Comparison of ENCODE assay signal across 13 mouse cellular contexts in the genomic region with DNA sequence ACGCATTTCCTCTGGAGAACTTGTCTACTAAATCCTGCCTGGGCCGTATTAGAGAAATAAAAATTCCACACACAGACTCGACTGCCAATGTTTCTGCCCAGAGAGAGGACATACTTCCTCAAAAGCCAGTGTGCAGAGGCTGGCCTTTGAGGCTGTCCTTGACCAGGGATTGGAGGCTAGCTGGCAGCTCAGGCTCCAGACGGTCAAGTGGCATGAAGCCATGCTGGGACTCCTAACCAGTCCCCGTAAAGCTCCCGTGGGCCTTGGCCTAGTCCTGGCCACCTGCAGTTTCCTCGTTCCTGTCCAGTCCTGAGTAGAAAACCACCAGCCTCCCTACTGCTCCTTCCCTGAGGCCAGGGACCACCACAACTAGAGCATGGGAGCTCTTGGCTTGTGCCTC.
DNase-seq lines count a peak whose midpoint lies in the region; ATAC-seq and TF ChIP-seq lines count a peak whose summit lies in the region.
"Had no signal": no experiment of that assay in that cellular context is flagged by ENCODE, and none has a peak within 500 bp of the region (broad histone marks: within the 10 kb centered on the region; RNA-seq: fewer than 3 reads in every experiment).

No protein-coding gene starts in this region.

- H3K4me3 ChIP-seq in midbrain, embryonic 16.5 days (ENCODE audit: low read depth, low read length): no peak overlapping the region
- no peak overlapping the region for H3K4me3 ChIP-seq in midbrain, embryonic 15.5 days
- H3K4me3 ChIP-seq in forebrain, postnatal 0 days (ENCODE audit: low read depth, low read length): no peak overlapping the region
- H3K4me3 ChIP-seq: embryonic facial prominence, embryonic 15.5 days; midbrain, embryonic 12.5 days had no signal

- 70% methylated on average over 7 of the region's 7 CpGs for WGBS in midbrain, embryonic 16.5 days
- 66% methylated on average over 7 of the region's 7 CpGs for WGBS in midbrain, embryonic 15.5 days
- WGBS in forebrain, postnatal 0 days: 65% methylated on average over 7 of the region's 7 CpGs

- H3K36me3 ChIP-seq in midbrain, embryonic 16.5 days (ENCODE audit: control insufficient read depth, insufficient read depth, low read length): no peaks in the 10 kb centered on the region
- H3K36me3 ChIP-seq in midbrain, embryonic 15.5 days (replicated peaks): no peaks in the 10 kb centered on the region
- H3K36me3 ChIP-seq in forebrain, postnatal 0 days (ENCODE audit: insufficient read depth): no peaks in the 10 kb centered on the region
- H3K36me3 ChIP-seq: embryonic facial prominence, embryonic 15.5 days; G1E; midbrain, embryonic 12.5 days had no signal

- ATAC-seq in midbrain, embryonic 16.5 days: no peak
- no peak for ATAC-seq in midbrain, embryonic 15.5 days (replicated peaks)
- 0 out of 2 replicates have a peak, but pooled peaks have one; percentile 34 for ATAC-seq in erythroid progenitor cell, adult 5-6 weeks (replicated peaks; ENCODE audit: low FRiP score, poor library complexity, severe bottlenecking)
- no peak for ATAC-seq in activated CD4-positive, CD25-positive, alpha-beta regulatory T cell, adult 4 months
- no peak for ATAC-seq in forebrain, postnatal 0 days
- ATAC-seq: forebrain, embryonic 14.5 days had no signal

- H3K27me3 ChIP-seq in midbrain, embryonic 16.5 days (ENCODE audit: control insufficient read depth, insufficient read depth, low read depth, low read length): no peaks in the 10 kb centered on the region; the same call in 1 of the 2 replicates
- H3K27me3 ChIP-seq in midbrain, embryonic 15.5 days (replicated peaks): no peaks in the 10 kb centered on the region
- no peaks in the 10 kb centered on the region for H3K27me3 ChIP-seq in forebrain, postnatal 0 days (ENCODE audit: insufficient read depth, low read length)

- H3K27ac ChIP-seq in midbrain, embryonic 16.5 days (ENCODE audit: low read length): 0 out of 2 replicates have a peak overlapping the region, but pooled peaks have one; percentile 13
- H3K27ac ChIP-seq in midbrain, embryonic 15.5 days: no peak overlapping the region
- H3K27ac ChIP-seq in forebrain, postnatal 0 days (ENCODE audit: low read depth, low read length): no peak overlapping the region
- H3K27ac ChIP-seq: midbrain, embryonic 12.5 days had no signal

- TF ChIP-seq CTCF in forebrain, postnatal 0 days (IDR thresholded peaks at IDR 0.05; ENCODE audit: low read depth): no peak

- no peak overlapping the region for H3K4me2 ChIP-seq in midbrain, embryonic 16.5 days (ENCODE audit: low read length)
- no peak overlapping the region for H3K4me2 ChIP-seq in midbrain, embryonic 15.5 days
- no peak overlapping the region for H3K4me2 ChIP-seq in forebrain, postnatal 0 days (ENCODE audit: low read depth)
- H3K4me2 ChIP-seq: embryonic facial prominence, embryonic 15.5 days; midbrain, embryonic 12.5 days had no signal

- H3K9me3 ChIP-seq in midbrain, embryonic 16.5 days (replicated peaks; ENCODE audit: control insufficient read depth, low read length, poor library complexity, severe bottlenecking): no peaks in the 10 kb centered on the region
- no peaks in the 10 kb centered on the region for H3K9me3 ChIP-seq in midbrain, embryonic 15.5 days
- H3K9me3 ChIP-seq in forebrain, postnatal 0 days (ENCODE audit: low read length): no peaks in the 10 kb centered on the region
- H3K9me3 ChIP-seq: embryonic facial prominence, embryonic 15.5 days; midbrain, embryonic 12.5 days had no signal

- no peak overlapping the region for H3K9ac ChIP-seq in midbrain, embryonic 16.5 days (ENCODE audit: low read depth, low read length)
- no peak overlapping the region for H3K9ac ChIP-seq in midbrain, embryonic 15.5 days
- H3K9ac ChIP-seq in forebrain, postnatal 0 days: no peak overlapping the region
- H3K9ac ChIP-seq: embryonic facial prominence, embryonic 15.5 days; midbrain, embryonic 12.5 days had no signal

- H3K4me1 ChIP-seq in midbrain, embryonic 16.5 days (ENCODE audit: control insufficient read depth, insufficient read depth, low read length): peaks cover 17% of the 10 kb centered on the region
- peaks cover 14% of the 10 kb centered on the region for H3K4me1 ChIP-seq in midbrain, embryonic 15.5 days
- no peaks in the 10 kb centered on the region for H3K4me1 ChIP-seq in forebrain, postnatal 0 days (ENCODE audit: insufficient read depth)

- DNase-seq in cerebellum, postnatal 36 days: peak; percentile 37 to 43
- DNase-seq in cerebellum, adult 8-10 months: no peak
- no peak for DNase-seq in forebrain, postnatal 0 days
- DNase-seq: kidney, adult 18-20 months; lung, postnatal 14 days had no signal

Comparison
In these comparisons a context has a peak if more than half of its experiments do, and no peak if none do; other contexts are left out.
1. DNase-seq: peak in cerebellum, postnatal 36 days (2 of 2); none in cerebellum, adult 8-10 months (single experiment) and forebrain, postnatal 0 days (single experiment).